Mouse (Mus musculus): ENCODE data around the gene Meig1. TPM values are rescaled to one million over a fixed set of nuclear protein-coding genes. Genes with fewer than 3 reads are reported as not detected.
"Not testable (repeated sequence)": the region's sequence is repeated elsewhere in the genome, so short reads cannot be mapped to it uniquely, and the experiment has no call there.

Meig1 gene
- polyA plus RNA-seq, 1 experiment, result not detected

- 55% methylated on average over 4 of the region's 4 CpGs for WGBS
Observed at GRCm38 (mm10) chr2:3414241-3414640, 8.2 kb downstream of the Meig1 start.

DNA sequence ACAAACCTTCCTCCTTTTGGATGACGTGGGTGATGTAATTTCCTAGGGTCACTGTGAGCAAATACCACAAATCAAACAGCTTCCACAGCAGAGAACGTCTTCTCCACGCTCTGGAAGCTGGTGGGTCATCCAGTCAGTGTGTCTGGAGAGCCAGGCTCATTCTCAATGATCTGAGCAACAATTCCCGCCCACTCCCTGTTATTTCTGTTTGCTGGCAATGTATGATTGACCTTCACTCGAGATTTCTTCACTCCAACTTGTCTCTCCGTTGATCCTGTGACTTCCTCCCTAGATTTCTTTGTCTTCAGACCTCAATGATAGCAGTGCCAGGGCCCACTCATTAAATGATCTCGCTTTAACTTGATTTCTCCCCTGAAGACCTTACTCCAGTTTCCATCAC is 14.7 kb downstream of the Meig1 start:
- no peak overlapping the region for H3K27ac ChIP-seq (ENCODE audit: insufficient read depth, low read depth, low read length)
- no peak overlapping the region for H3K4me3 ChIP-seq (ENCODE audit: low read depth, low read length)
- H3K36me3 ChIP-seq (ENCODE audit: control insufficient read depth, insufficient read depth, low read length), result no peaks in the 10 kb centered on the region
- TF ChIP-seq POLR2A (IDR thresholded peaks at IDR 0.05; ENCODE audit: low read depth, low read length) (no peak), CTCF (IDR thresholded peaks at IDR 0.05; ENCODE audit: extremely low read depth, insufficient read length, insufficient replicate concordance, low read depth, low read length) (no peak)
- WGBS, result 55% methylated on average over 7 of the region's 7 CpGs
- no peaks in the 10 kb centered on the region for H3K4me1 ChIP-seq (ENCODE audit: control insufficient read depth, insufficient read depth, insufficient read length, low read length)
- no peaks in the 10 kb centered on the region for H3K27me3 ChIP-seq (ENCODE audit: control insufficient read depth, insufficient read depth, low read length)

More at GRCm38 (mm10) chr2:3414241-3414640, 8.2 kb downstream of the Meig1 start:
- Histone ChIP-seq H3K4me1 (ENCODE audit: control insufficient read depth, insufficient read depth, insufficient read length, low read length) (peaks cover 3% of the 10 kb centered on the region), H3K4me3 (ENCODE audit: low read depth, low read length) (no peak overlapping the region), H3K27me3 (ENCODE audit: control insufficient read depth, insufficient read depth, low read length) (0 out of 2 replicates have a peak, but pooled peaks cover 3% of the 10 kb centered on the region), H3K27ac (ENCODE audit: insufficient read depth, low read depth, low read length) (no peak overlapping the region), H3K36me3 (ENCODE audit: control insufficient read depth, insufficient read depth, low read length) (no peaks in the 10 kb centered on the region)
- peak; percentile 62; the same call in 1 of the 2 replicates for TF ChIP-seq CTCF (IDR thresholded peaks at IDR 0.05; ENCODE audit: extremely low read depth, insufficient read length, insufficient replicate concordance, low read depth, low read length)
- no peak for TF ChIP-seq POLR2A (IDR thresholded peaks at IDR 0.05; ENCODE audit: low read depth, low read length)

DNA sequence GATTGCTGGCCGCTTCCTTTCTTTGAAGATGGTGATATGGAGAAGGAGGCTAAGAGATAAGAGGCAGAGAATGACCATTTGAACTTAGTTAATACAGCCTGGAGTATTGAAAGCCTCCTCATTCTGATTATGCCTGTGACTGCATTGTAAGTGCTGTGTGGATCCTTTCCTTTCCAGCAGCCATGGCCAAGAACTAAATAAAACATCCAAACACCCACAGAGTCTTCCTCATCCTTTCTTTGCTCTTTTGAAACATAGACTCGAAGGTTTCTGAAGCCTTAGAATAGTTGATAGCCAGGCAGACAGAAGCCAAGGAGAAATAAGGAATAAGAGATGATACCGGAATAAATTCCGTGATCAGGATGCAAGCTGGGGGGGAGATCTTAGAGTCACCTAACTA is 16.5 kb downstream of the Meig1 start:
- H3K4me3 ChIP-seq (ENCODE audit: low read depth, low read length), result no peak overlapping the region
- no peaks in the 10 kb centered on the region for H3K27me3 ChIP-seq (ENCODE audit: control insufficient read depth, insufficient read depth, low read length)
- H3K27ac ChIP-seq (ENCODE audit: insufficient read depth, low read depth, low read length), result no peak overlapping the region
- TF ChIP-seq CTCF (IDR thresholded peaks at IDR 0.05; ENCODE audit: extremely low read depth, insufficient read length, insufficient replicate concordance, low read depth, low read length) (no peak), POLR2A (IDR thresholded peaks at IDR 0.05; ENCODE audit: low read depth, low read length) (no peak)
- WGBS, result 78% methylated on average over 4 of the region's 4 CpGs
- no peaks in the 10 kb centered on the region for H3K4me1 ChIP-seq (ENCODE audit: control insufficient read depth, insufficient read depth, insufficient read length, low read length)
- no peaks in the 10 kb centered on the region for H3K36me3 ChIP-seq (ENCODE audit: control insufficient read depth, insufficient read depth, low read length)

DNA sequence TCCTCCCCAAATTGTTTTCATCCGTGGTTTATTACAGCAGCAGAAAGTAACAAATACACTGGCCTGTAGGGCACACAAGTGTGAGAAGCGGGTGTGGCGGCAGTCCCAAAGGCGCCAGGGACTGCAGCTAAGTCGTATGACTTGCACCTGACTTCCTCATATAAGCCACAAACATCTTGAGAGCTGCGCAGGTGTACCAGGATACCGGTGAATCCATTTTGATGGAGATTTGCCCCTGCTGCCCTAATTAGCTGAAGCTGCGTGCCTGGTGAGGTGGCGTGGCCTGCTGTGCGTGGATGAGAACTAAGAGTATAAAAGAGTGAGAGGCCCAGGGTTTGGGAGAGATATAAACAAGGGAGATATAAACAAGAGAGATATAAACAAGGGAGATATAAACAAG is 25.3 kb downstream of the Meig1 start, which contains the start of gene Olah:
Olah (minus strand) TSS at position 101 of the 400 bp plus-strand sequence.
- not testable (repeated sequence) for H3K4me3 ChIP-seq (ENCODE audit: low read depth, low read length); H3K27ac ChIP-seq (ENCODE audit: insufficient read depth, low read depth, low read length); H3K4me1 ChIP-seq (ENCODE audit: control insufficient read depth, insufficient read depth, insufficient read length, low read length); H3K36me3 ChIP-seq (ENCODE audit: control insufficient read depth, insufficient read depth, low read length); H3K27me3 ChIP-seq (ENCODE audit: control insufficient read depth, insufficient read depth, low read length)
- WGBS, result 57% methylated on average over 10 of the region's 10 CpGs

DNA sequence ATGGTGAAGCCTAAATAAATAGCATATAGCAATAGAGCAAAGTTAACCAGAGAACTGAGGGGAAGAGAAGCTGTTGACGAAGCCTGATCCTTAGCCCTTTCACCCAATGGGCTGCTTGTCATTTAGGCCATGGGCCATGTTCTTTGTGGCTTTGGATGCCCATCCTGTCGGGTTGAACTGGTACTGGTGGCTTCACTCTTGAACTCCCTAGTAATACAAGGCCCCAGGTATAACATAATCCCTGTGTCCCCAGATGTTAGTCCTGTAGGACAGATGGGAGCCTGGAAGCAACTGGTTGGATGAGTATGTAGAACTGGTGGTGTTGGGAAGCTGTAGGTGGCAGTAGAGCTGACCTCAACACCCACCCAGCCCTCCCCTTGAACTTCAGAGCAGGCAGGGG is 30.5 kb downstream of the Meig1 start:
- H3K4me3 ChIP-seq (ENCODE audit: low read depth, low read length), result no peak overlapping the region
- H3K36me3 ChIP-seq (ENCODE audit: control insufficient read depth, insufficient read depth, low read length), result no peaks in the 10 kb centered on the region
- no peaks in the 10 kb centered on the region for H3K4me1 ChIP-seq (ENCODE audit: control insufficient read depth, insufficient read depth, insufficient read length, low read length)
- H3K27me3 ChIP-seq (ENCODE audit: control insufficient read depth, insufficient read depth, low read length), result no peaks in the 10 kb centered on the region
- TF ChIP-seq CTCF (IDR thresholded peaks at IDR 0.05; ENCODE audit: extremely low read depth, insufficient read length, insufficient replicate concordance, low read depth, low read length) (no peak), POLR2A (IDR thresholded peaks at IDR 0.05; ENCODE audit: low read depth, low read length) (no peak)
- WGBS, result 66% methylated on average over 2 of the region's 2 CpGs
- H3K27ac ChIP-seq (ENCODE audit: insufficient read depth, low read depth, low read length), result no peak overlapping the region

DNA sequence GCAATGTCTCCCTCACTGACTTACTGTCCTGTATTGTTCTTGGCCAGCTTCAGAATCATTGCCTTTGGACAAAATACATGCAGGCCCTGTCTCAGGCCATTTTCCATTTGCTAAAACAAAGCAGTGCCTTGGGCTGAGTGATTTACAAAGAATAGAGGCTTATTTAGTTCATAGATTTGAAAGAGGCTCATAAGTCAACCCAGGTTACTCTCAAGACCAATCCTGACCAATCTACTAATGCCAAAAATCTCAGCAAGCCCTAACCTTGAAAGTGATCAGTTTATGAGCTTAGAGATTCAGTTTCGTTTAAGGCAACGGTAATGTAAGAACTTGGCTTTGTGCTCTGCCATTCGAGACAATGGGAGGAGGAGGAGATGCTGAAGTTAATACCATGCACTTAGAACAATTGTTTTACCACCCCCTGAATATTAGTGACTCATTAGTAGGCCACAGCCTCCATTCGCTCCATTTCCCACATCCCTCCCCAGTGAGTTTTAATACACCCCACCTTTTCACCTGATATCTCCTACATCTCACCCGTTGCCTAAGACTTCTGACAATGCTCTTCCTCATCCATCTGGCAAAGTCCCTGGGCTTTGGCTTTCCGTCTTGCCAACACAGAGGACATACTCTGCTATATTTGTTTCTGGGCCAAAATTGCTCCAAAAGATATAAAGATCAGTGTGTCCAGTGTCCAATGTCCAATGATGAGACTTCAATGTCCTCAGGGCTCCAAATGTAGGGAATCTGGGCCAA is 35.2 kb downstream of the Meig1 start:
- Histone ChIP-seq H3K27me3 (ENCODE audit: control insufficient read depth, insufficient read depth, low read length) (no peaks in the 10 kb centered on the region), H3K36me3 (ENCODE audit: control insufficient read depth, insufficient read depth, low read length) (no peaks in the 10 kb centered on the region), H3K4me1 (ENCODE audit: control insufficient read depth, insufficient read depth, insufficient read length, low read length) (no peaks in the 10 kb centered on the region), H3K27ac (ENCODE audit: insufficient read depth, low read depth, low read length) (no peak overlapping the region), H3K4me3 (ENCODE audit: low read depth, low read length) (no peak overlapping the region)
- TF ChIP-seq CTCF (IDR thresholded peaks at IDR 0.05; ENCODE audit: extremely low read depth, insufficient read length, insufficient replicate concordance, low read depth, low read length), result no peak
- no peak for TF ChIP-seq POLR2A (IDR thresholded peaks at IDR 0.05; ENCODE audit: low read depth, low read length)
- WGBS, result 69% methylated on average over 6 of the region's 6 CpGs

GRCm38 (mm10) chr2:3365127-3365526 is 57.3 kb downstream of the Meig1 start:
- Histone ChIP-seq H3K4me1 (ENCODE audit: control insufficient read depth, insufficient read depth, insufficient read length, low read length) (no peaks in the 10 kb centered on the region), H3K4me3 (ENCODE audit: low read depth, low read length) (no peak overlapping the region), H3K36me3 (ENCODE audit: control insufficient read depth, insufficient read depth, low read length) (no peaks in the 10 kb centered on the region), H3K27ac (ENCODE audit: insufficient read depth, low read depth, low read length) (no peak overlapping the region), H3K27me3 (ENCODE audit: control insufficient read depth, insufficient read depth, low read length) (no peaks in the 10 kb centered on the region; the same call in 1 of the 2 replicates)
- WGBS, result 52% methylated on average over 4 of the region's 4 CpGs
- no peak for TF ChIP-seq CTCF (IDR thresholded peaks at IDR 0.05; ENCODE audit: extremely low read depth, insufficient read length, insufficient replicate concordance, low read depth, low read length)
- no peak for TF ChIP-seq POLR2A (IDR thresholded peaks at IDR 0.05; ENCODE audit: low read depth, low read length)

All from small intestine, adult 2 months (tissue).